Mouse (Mus musculus) inflammation-experienced regulatory T-cells, adult 16 weeks (primary cell): ENCODE results near the gene Nrd1. TPM values are rescaled to one million over a fixed set of nuclear protein-coding genes. Genes with fewer than 3 reads are reported as not detected.

Experiments
- polyA plus RNA-seq: library from polyadenylated mRNA; unstranded; fragments of 100-300 nt; shearing (Covaris generic); gene quantifications from one replicate; pipeline ENCODE4 v1.2.1, GENCODE M21; 2017

The Nrd1 gene
- 145 TPM for polyA plus RNA-seq

GRCm38 (mm10) chr4:108999999-109000950, at the start of gene Nrd1:
Nrd1 (plus strand) TSS chr4:109000655.

Other genes starting within 250 kb of the Nrd1 start
- 0.21 TPM for gene Zfyve9, start 219.9 kb upstream of the Nrd1 start, polyA plus RNA-seq
- 58.6 TPM for gene Btf3l4, start 167.0 kb upstream of the Nrd1 start, polyA plus RNA-seq
- gene Txndc12, start 166.1 kb upstream of the Nrd1 start, polyA plus RNA-seq = 32.1 TPM
- gene Kti12, start 152.9 kb upstream of the Nrd1 start, polyA plus RNA-seq = 28.8 TPM
- gene A730015C16Rik, start 152.0 kb upstream of the Nrd1 start, polyA plus RNA-seq = 0.63 TPM
- 0.18 TPM for gene Rab3b, start 121.6 kb upstream of the Nrd1 start, polyA plus RNA-seq
- 177 TPM for gene Osbpl9, start 201.6 kb downstream of the Nrd1 start, polyA plus RNA-seq
- not detected for gene Calr4, start 233.8 kb downstream of the Nrd1 start, polyA plus RNA-seq